Mouse (Mus musculus) embryonic facial prominence, embryonic 14.5 days (tissue): ENCODE results near the gene Eml2. TPM values are rescaled to one million over a fixed set of nuclear protein-coding genes. Genes with fewer than 3 reads are reported as not detected.
A peak's percentile ranks its signal among the peaks of the same experiment; 100 is the strongest.

Source experiments
- ATAC-seq: fragments of 200-750 bp; cut with Nextera tagmentation; 2 replicates; pipeline ENCODE4 v1.8.0; 2017; ENCODE audit warnings: low read depth, moderate number of reproducible peaks, moderate TSS enrichment
- DNase-seq: peaks from one replicate; pipeline ENCODE4 v3.0.0-alpha.2; 2015; ENCODE audit warnings: low spot score
- H3K27ac ChIP-seq: fragments of 300-500 bp; sonication (generic); replicated peaks from 2 replicates; pipeline ENCODE4 v1.5.1; 2014; ENCODE audit warnings: low read depth, mild to moderate bottlenecking, low read length, moderate library complexity
- H3K27me3 ChIP-seq: fragments of 300-500 bp; sonication (generic); replicated peaks from 2 replicates; pipeline ENCODE4 v1.6.1; 2014; ENCODE audit warnings: low read length; ENCODE audit not compliant: control insufficient read depth, insufficient read depth
- H3K36me3 ChIP-seq: fragments of 300-500 bp; sonication (generic); 2 replicates; pipeline ENCODE4 v1.6.1; 2014; ENCODE audit warnings: low read length, mixed read lengths; ENCODE audit not compliant: control insufficient read depth, insufficient read depth
- H3K4me1 ChIP-seq: fragments of 300-500 bp; sonication (generic); 2 replicates; pipeline ENCODE4 v1.6.1; 2014; ENCODE audit warnings: antibody characterized with exemption, low read length; ENCODE audit not compliant: control insufficient read depth, insufficient read depth
- H3K4me2 ChIP-seq: fragments of 300-500 bp; sonication (generic); 2 replicates; pipeline ENCODE4 v1.6.1; 2014; ENCODE audit warnings: low read depth, mild to moderate bottlenecking, low read length, moderate library complexity, mixed read lengths
- H3K4me3 ChIP-seq: fragments of 300-500 bp; sonication (generic); 2 replicates; pipeline ENCODE4 v1.5.1; 2014; ENCODE audit warnings: low read depth, mild to moderate bottlenecking, low read length
- H3K9ac ChIP-seq: fragments of 300-500 bp; sonication (generic); 2 replicates; pipeline ENCODE4 v1.6.1; 2014; ENCODE audit warnings: low read depth, mild to moderate bottlenecking, low read length, moderate library complexity, mixed read lengths
- H3K9me3 ChIP-seq: fragments of 300-500 bp; sonication (generic); 2 replicates; pipeline ENCODE4 v1.6.1; 2016; ENCODE audit warnings: low read length; ENCODE audit not compliant: control insufficient read depth
- WGBS: fragments of 180-500 bp; shearing (Covaris S2); extraction: QIAGEN DNeasy Blood & Tissue Kit; methylation state at CpG from one replicate; pipeline ENCODE4 v1.1.7; 2014; 5-methylcytosine and 5-hydroxymethylcytosine counted together
- polyA plus RNA-seq: library from polyadenylated mRNA; unstranded; fragments of >200 nt; fragmentation: Nextera tagmentation; extraction: Ambion mirVana; gene quantifications from 2 replicates; pipeline ENCODE4 v1.2.1, GENCODE M21; 2014

Gene Eml2
- polyA plus RNA-seq, 1 experiment from 2014 or later = 4.2 TPM

- peak; percentile 79 for ATAC-seq
- 6% methylated on average over 30 of the region's 30 CpGs for WGBS
Measured at GRCm38 (mm10) chr7:19157160-19157800, 18.9 kb upstream of the Eml2 start.

DNA sequence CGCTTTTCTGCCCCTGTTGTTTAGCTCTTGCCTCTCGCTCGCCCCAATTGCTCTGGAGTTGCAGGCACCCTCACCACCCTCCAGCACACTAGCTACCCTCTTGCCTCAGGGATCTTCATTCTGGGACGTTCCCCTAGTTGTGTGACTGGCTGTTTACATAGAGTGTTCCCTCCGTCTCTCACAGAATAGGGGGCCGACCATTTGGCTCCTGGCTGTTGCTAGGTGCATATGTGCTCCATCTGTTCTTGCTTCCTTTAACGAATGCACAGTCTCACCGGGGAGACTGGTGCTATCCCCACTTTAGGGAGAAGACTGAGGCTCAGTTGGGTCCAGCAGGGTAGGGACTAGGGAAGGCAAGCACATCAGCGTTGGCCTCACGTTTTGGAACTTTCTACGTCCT, 17.6 kb upstream of the Eml2 start:
- Histone ChIP-seq H3K9ac (no peak overlapping the region), H3K36me3 (peaks cover 18% of the 10 kb centered on the region), H3K27ac (no peak overlapping the region), H3K4me2 (no peak overlapping the region), H3K9me3 (no peaks in the 10 kb centered on the region), H3K4me1 (peaks cover 9% of the 10 kb centered on the region), H3K27me3 (peaks cover 16% of the 10 kb centered on the region), H3K4me3 (no peak overlapping the region)
- DNase-seq (no peak), ATAC-seq (no peak)
- 62% methylated on average over 11 of the region's 11 CpGs for WGBS

More at GRCm38 (mm10) chr7:19157160-19157800, 18.9 kb upstream of the Eml2 start:
- peaks cover 30% of the 10 kb centered on the region for H3K36me3 ChIP-seq
- no peak overlapping the region for H3K9ac ChIP-seq
- no peak overlapping the region for H3K4me3 ChIP-seq
- H3K27ac ChIP-seq = 0 out of 2 replicates have a peak overlapping the region, but pooled peaks have one; percentile 36
- peaks cover 9% of the 10 kb centered on the region for H3K4me1 ChIP-seq
- peaks cover 11% of the 10 kb centered on the region for H3K27me3 ChIP-seq
- H3K4me2 ChIP-seq = peak overlapping the region; percentile 18; the same call in 1 of the 2 replicates
- H3K9me3 ChIP-seq = no peaks in the 10 kb centered on the region
- DNase-seq = peak; percentile 81

DNA sequence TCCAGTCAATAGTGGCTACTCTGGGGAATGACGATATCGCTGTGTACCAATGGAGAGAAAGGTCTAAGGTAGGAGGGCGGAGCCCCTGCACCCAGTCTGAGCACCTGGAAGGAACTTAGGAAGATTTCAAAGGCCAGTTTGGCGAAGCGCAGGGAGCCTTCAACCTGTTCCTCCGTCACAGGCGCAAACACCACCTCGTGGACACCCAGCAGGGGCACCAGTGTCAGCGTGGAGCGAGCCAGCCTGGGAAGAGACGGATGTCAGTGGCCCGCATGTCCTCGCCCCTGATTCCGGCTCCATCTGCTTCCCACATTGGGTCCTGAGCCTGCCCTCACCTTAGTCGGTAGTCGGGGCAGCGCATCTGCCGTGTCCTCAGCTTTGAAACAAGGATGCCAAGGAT, 16.8 kb upstream of the Eml2 start:
- H3K9ac ChIP-seq = 0 out of 2 replicates have a peak overlapping the region, but pooled peaks have one; percentile 34
- peak overlapping the region; percentile 37; the same call in 1 of the 2 replicates for H3K4me3 ChIP-seq
- DNase-seq (no peak), ATAC-seq (no peak)
- H3K27me3 ChIP-seq = peaks cover 20% of the 10 kb centered on the region
- H3K4me2 ChIP-seq = peak overlapping the region; percentile 69
- H3K4me1 ChIP-seq = peaks cover 14% of the 10 kb centered on the region
- H3K9me3 ChIP-seq = no peaks in the 10 kb centered on the region
- H3K36me3 ChIP-seq = 0 out of 2 replicates have a peak, but pooled peaks cover 10% of the 10 kb centered on the region
- WGBS = 11% methylated on average over 18 of the region's 18 CpGs
- no peak overlapping the region for H3K27ac ChIP-seq

GRCm38 (mm10) chr7:19160115-19160514, 16.1 kb upstream of the Eml2 start:
- peak; percentile 38 for ATAC-seq

DNA sequence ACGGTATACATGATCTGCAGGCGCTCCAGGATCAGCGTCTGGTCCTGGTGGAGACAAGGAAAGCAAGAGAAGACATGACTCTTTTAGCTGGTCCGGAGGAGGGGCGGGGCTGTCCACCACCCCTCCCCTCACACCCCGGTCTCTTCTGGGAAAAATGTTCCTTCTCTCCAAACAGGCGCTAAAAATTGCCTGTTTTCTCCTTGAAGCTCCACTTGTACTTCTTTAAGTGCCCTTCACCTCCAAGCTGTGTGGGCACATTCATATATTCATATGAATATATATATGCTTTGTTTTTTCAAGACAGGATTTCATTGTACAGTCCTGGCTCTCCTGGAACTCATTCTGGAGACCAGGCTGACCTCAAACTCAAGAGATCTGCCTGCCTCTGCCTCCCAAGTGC, 13.3 kb upstream of the Eml2 start:
- DNase-seq (no peak), ATAC-seq (no peak)
- Histone ChIP-seq H3K4me3 (no peak overlapping the region), H3K9me3 (no peaks in the 10 kb centered on the region), H3K4me1 (peaks cover 18% of the 10 kb centered on the region), H3K4me2 (no peak overlapping the region), H3K27ac (no peak overlapping the region), H3K9ac (no peak overlapping the region), H3K36me3 (no peaks in the 10 kb centered on the region), H3K27me3 (peaks cover 28% of the 10 kb centered on the region)
- 84% methylated on average over 7 of the region's 7 CpGs for WGBS

More at GRCm38 (mm10) chr7:19160115-19160514, 16.1 kb upstream of the Eml2 start:
- H3K9ac ChIP-seq = peak overlapping the region; percentile 51
- under 1% methylated on average over 16 of the region's 20 CpGs for WGBS
- peak; percentile 41 for DNase-seq
- peaks cover 19% of the 10 kb centered on the region for H3K4me1 ChIP-seq
- peak overlapping the region; percentile 69 for H3K4me2 ChIP-seq
- H3K27me3 ChIP-seq = peaks cover 27% of the 10 kb centered on the region
- H3K4me3 ChIP-seq = peak overlapping the region; percentile 37
- no peak overlapping the region for H3K27ac ChIP-seq
- H3K9me3 ChIP-seq = no peaks in the 10 kb centered on the region
- 0 out of 2 replicates have a peak, but pooled peaks cover 5% of the 10 kb centered on the region for H3K36me3 ChIP-seq

DNA sequence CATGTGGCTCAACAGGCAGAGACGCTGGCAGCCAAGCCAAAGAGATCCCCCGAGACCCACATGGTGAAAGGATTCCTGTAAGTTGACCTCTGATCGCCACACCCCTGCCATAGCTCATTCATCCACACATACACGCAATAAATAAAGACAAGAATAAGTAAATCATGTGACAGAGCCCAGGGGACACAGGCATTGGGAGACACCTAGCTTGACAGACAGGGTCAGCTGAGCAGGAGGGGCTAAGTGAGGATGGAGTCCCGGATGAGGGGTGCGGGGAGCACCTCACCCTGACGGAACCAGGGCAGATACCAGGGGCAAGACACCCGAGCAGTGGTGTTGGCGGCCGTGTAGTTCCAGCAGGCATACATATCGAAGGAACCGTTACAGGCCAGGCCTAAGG, 12.5 kb upstream of the Eml2 start:
- Histone ChIP-seq H3K4me3 (no peak overlapping the region), H3K9ac (no peak overlapping the region), H3K27ac (no peak overlapping the region), H3K4me2 (peak overlapping the region; percentile 38), H3K9me3 (no peaks in the 10 kb centered on the region), H3K36me3 (no peaks in the 10 kb centered on the region), H3K4me1 (peaks cover 18% of the 10 kb centered on the region), H3K27me3 (peaks cover 28% of the 10 kb centered on the region)
- 31% methylated on average over 12 of the region's 12 CpGs for WGBS
- DNase-seq (no peak), ATAC-seq (no peak)

- peak; percentile 77 for ATAC-seq
- no peak overlapping the region for H3K27ac ChIP-seq
- peaks cover 25% of the 10 kb centered on the region for H3K27me3 ChIP-seq
- no peak overlapping the region for H3K4me3 ChIP-seq
- 2% methylated on average over 6 of the region's 6 CpGs for WGBS
- no peaks in the 10 kb centered on the region for H3K9me3 ChIP-seq
- peak overlapping the region; percentile 38 for H3K4me2 ChIP-seq
- no peaks in the 10 kb centered on the region for H3K36me3 ChIP-seq
- peaks cover 18% of the 10 kb centered on the region for H3K4me1 ChIP-seq
- H3K9ac ChIP-seq = 0 out of 2 replicates have a peak overlapping the region, but pooled peaks have one; percentile 6
- peak; percentile 69 for DNase-seq
Measured at GRCm38 (mm10) chr7:19164189-19164588, 12.0 kb upstream of the Eml2 start.

- Histone ChIP-seq H3K4me3 (no peak overlapping the region), H3K9ac (0 out of 2 replicates have a peak overlapping the region, but pooled peaks have one; percentile 6), H3K4me1 (peaks cover 17% of the 10 kb centered on the region), H3K27ac (no peak overlapping the region), H3K36me3 (no peaks in the 10 kb centered on the region), H3K9me3 (no peaks in the 10 kb centered on the region), H3K4me2 (peak overlapping the region; percentile 38), H3K27me3 (peaks cover 17% of the 10 kb centered on the region)
- WGBS = under 1% methylated on average over 13 of the region's 13 CpGs
- DNase-seq (peak; percentile 36), ATAC-seq (peak; percentile 11; the same call in 1 of the 2 replicates)
Measured at GRCm38 (mm10) chr7:19164978-19165377, 11.2 kb upstream of the Eml2 start.
